Mouse (Mus musculus) forebrain, embryonic 14.5 days (tissue): ENCODE results near the gene 3110040M04Rik. TPM values are rescaled to one million over a fixed set of nuclear protein-coding genes. Genes with fewer than 3 reads are reported as not detected.
A peak's percentile ranks its signal among the peaks of the same experiment; 100 is the strongest.
"Not testable (repeated sequence)": the region's sequence is repeated elsewhere in the genome, so short reads cannot be mapped to it uniquely, and the experiment has no call there.

Source experiments
- ATAC-seq: fragments of 200-750 bp; cut with Nextera tagmentation; 2 replicates; pipeline ENCODE4 v1.8.0; 2017; ENCODE audit warnings: mild to moderate bottlenecking, moderate library complexity
- DNase-seq: peaks from one replicate; pipeline ENCODE4 v3.0.0-alpha.2; 2015; ENCODE audit warnings: low spot score
- H3K27ac ChIP-seq: fragments of 300-500 bp; sonication (generic); 2 replicates; pipeline ENCODE4 v1.5.1; 2014; ENCODE audit warnings: low read depth, mild to moderate bottlenecking, control low read depth, low read length, moderate library complexity
- H3K27me3 ChIP-seq: fragments of 300-500 bp; sonication (generic); replicated peaks from 2 replicates; pipeline ENCODE4 v1.6.1; 2014; ENCODE audit warnings: low read length, control low read depth, mixed read lengths; ENCODE audit not compliant: control insufficient read depth, insufficient read depth
- H3K36me3 ChIP-seq: fragments of 300-500 bp; sonication (generic); 2 replicates; pipeline ENCODE4 v1.6.1; 2014; ENCODE audit warnings: low read length, control low read depth; ENCODE audit not compliant: control insufficient read depth, insufficient read depth
- H3K4me1 ChIP-seq: fragments of 300-500 bp; sonication (generic); 2 replicates; pipeline ENCODE4 v1.6.1; 2014; ENCODE audit warnings: antibody characterized with exemption, low read length, control low read depth; ENCODE audit not compliant: control insufficient read depth, insufficient read depth
- H3K4me2 ChIP-seq: fragments of 300-500 bp; sonication (generic); 2 replicates; pipeline ENCODE4 v1.6.1; 2014; ENCODE audit warnings: mild to moderate bottlenecking, control low read depth, low read length
- H3K4me3 ChIP-seq: fragments of 300-500 bp; sonication (generic); 2 replicates; pipeline ENCODE4 v1.5.1; 2014; ENCODE audit warnings: low read depth, low read length, control low read depth
- H3K9ac ChIP-seq: fragments of 300-500 bp; sonication (generic); 2 replicates; pipeline ENCODE4 v1.6.1; 2014; ENCODE audit warnings: mild to moderate bottlenecking, low read length, control low read depth, moderate library complexity
- H3K9me3 ChIP-seq: fragments of 300-500 bp; sonication (generic); replicated peaks from 2 replicates; pipeline ENCODE4 v1.6.1; 2016; ENCODE audit warnings: low read length, control low read depth, mixed read lengths; ENCODE audit not compliant: control insufficient read depth
- WGBS: fragments of 180-500 bp; shearing (Covaris S2); extraction: QIAGEN DNeasy Blood & Tissue Kit; methylation state at CpG from one replicate; pipeline ENCODE4 v1.1.7; 2014; 5-methylcytosine and 5-hydroxymethylcytosine counted together
- polyA plus RNA-seq: library from polyadenylated mRNA; unstranded; fragments of >200 nt; fragmentation: Nextera tagmentation; extraction: Ambion mirVana; gene quantifications from 2 replicates; pipeline ENCODE4 v1.2.1, GENCODE M21; 2014

3110040M04Rik gene
- polyA plus RNA-seq, result not detected in 2 replicates

DNA sequence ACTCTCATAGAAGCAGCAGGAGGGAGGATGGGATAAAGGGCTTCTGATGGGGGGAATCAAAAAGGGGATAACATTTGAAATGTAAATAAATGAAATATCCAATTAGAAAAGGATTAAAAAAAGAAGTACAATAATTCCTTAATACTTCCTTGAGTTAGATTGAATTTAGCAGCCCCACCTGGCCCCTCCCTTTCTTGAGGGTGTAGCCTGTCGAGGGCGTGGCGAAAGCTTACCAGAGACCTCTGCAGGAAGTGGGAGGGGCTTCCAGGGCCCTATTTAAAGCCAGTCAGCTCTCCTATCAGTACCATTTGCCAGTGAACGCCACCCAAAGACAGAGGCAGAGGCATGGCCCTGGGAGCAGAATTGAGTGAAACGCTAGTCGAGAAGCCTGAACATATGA is at the start of gene 3110040M04Rik:
Gene 3110040M04Rik (plus strand): TSS at position 304 of the 400 bp plus-strand sequence.
- not testable (repeated sequence) for H3K27me3 ChIP-seq, H3K4me2 ChIP-seq, H3K9me3 ChIP-seq, H3K36me3 ChIP-seq, ATAC-seq, H3K4me1 ChIP-seq, H3K4me3 ChIP-seq, H3K9ac ChIP-seq, DNase-seq, H3K27ac ChIP-seq
- no CpG with 5 or more reads among the region's 6 CpGs for WGBS

DNA sequence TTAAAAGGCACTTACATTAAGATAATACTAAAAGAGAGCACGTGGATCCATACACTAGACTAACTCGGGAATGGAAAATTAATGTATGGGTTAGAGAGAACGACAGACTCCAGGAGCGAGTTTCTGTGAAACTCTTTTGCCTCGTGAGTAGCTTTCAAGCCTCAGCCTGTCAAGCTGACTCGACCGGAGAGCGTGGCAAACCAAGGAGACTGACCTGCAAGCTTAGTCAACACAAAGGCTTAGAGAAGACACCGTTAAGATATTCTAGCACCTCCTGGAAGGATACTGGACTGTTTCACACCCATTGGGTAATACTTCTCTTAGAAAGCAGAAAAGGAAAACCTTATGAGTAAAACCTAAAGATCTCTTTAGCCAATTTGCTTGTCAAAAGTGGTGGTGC is 49.8 kb upstream of the 3110040M04Rik start:
- H3K9me3 ChIP-seq, H3K4me3 ChIP-seq, ATAC-seq, H3K27me3 ChIP-seq, H3K27ac ChIP-seq, H3K9ac ChIP-seq, H3K4me1 ChIP-seq, DNase-seq, H3K36me3 ChIP-seq, H3K4me2 ChIP-seq: not testable (repeated sequence)
- 93% methylated on average over 9 of the region's 9 CpGs for WGBS

DNA sequence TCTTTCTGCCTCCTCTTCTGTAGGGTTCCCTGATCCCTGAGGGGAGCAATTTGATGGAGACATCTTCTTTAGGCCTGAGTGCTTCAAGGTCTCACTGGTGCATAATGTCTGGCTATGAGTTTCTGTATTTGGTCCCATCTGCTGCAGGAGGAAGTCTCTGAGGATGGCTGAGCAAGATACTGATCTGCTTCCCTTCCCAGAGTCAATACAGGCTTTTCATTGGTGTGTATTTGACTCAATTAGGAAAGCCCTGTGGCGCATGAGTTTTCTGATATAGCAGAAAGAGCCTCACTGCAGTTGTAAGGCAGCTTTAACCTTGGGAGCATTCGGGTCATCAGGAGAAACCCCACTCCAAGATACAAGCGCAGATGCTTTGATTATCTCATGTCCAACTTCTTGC is 47.8 kb upstream of the 3110040M04Rik start:
- ATAC-seq (no peak), DNase-seq (no peak)
- H3K4me2 ChIP-seq, result no peak overlapping the region
- no peaks in the 10 kb centered on the region for H3K36me3 ChIP-seq
- no peak overlapping the region for H3K9ac ChIP-seq
- 95% methylated on average over 3 of the region's 3 CpGs for WGBS
- H3K9me3 ChIP-seq, result no peaks in the 10 kb centered on the region
- no peak overlapping the region for H3K4me3 ChIP-seq
- H3K27me3 ChIP-seq, result no peaks in the 10 kb centered on the region
- H3K27ac ChIP-seq, result no peak overlapping the region
- H3K4me1 ChIP-seq, result peaks cover 10% of the 10 kb centered on the region; the same call in 1 of the 2 replicates

DNA sequence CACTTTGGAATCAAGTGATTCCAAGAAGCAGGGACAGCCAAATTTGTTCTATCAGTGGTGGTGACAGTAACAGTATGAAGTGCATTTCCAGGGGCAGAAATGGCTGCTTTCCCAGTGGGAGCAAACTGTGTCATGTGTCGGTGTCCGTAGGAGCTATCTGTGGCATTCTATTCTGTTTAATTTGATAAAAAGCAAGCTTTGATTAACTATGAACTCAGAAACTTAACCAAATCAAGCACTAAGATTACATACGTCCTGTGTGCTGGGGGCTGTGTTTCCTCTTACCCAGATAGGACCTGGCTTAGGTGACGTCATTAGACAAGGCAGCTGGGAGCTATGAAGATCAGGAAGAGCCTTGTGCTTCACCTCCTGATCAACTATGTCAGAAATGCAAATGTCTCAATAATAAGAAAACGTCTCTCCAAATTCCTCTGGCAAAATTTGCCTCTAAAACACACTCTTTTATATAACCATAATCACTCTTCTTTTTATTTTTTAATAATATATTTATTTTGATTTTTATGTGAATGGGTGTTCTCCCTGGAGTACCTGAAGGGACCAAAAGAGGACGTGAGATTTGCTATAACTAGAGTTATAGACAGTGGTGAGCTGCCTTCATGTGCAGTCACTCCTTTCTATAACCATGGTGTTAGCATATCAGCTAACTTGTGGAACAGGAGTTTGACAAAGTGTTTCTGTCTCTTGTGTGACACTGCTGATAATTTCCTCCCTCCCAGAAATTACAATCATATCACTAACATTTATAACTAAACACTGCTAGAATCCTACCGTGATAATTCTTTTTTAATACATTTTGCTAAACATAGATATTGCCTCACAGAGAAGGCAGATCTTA is 46.9 kb upstream of the 3110040M04Rik start:
- H3K9me3 ChIP-seq, result no peaks in the 10 kb centered on the region
- no peaks in the 10 kb centered on the region for H3K27me3 ChIP-seq
- DNase-seq (no peak), ATAC-seq (no peak)
- no peak overlapping the region for H3K4me3 ChIP-seq
- no peak overlapping the region for H3K4me2 ChIP-seq
- no peak overlapping the region for H3K27ac ChIP-seq
- peaks cover 10% of the 10 kb centered on the region; the same call in 1 of the 2 replicates for H3K4me1 ChIP-seq
- 65% methylated on average over 7 of the region's 7 CpGs for WGBS
- H3K9ac ChIP-seq, result no peak overlapping the region
- H3K36me3 ChIP-seq, result no peaks in the 10 kb centered on the region

DNA sequence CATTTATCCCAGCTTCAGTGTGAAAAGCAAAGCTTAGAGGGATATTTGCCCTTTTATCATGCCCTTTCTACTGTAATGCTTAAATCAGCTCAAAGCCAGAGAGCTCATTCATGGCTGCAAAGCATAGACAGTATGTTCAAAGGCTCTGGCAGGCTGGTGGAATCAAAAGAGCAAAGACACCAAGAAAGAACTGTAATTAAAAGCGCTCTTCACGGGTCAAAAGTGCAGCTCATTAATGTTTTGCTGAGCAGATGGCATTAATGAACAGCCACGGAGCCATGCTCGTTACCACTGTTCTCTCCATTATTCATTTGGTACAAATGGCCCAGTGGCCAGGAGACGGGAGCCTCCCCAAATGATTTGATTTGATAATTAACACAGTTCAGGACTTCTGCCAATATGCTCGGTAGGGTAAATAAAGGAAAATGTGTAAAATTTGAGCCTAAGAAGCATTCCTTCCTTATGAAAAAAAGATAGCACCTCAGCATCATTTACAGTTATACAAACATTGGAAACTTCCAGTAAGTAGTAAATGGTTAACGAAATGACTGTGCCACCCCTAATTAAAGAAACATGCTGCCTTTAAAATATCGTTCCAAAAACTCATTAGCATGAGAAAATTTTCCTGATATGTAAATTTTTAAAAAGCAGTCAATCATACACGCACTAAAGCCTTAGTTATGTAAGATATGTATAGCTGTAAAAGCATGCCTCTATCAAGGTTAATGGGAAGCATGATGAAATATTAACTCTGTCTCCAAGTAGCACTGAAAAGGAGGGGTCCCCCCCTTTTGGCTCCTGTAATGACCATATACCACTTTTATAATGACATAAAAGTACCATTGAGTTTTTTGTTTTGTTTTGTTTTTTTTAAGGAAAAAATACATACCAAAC is 45.7 kb upstream of the 3110040M04Rik start:
- no peaks in the 10 kb centered on the region for H3K27me3 ChIP-seq
- peaks cover 10% of the 10 kb centered on the region; the same call in 1 of the 2 replicates for H3K4me1 ChIP-seq
- no peaks in the 10 kb centered on the region for H3K9me3 ChIP-seq
- H3K36me3 ChIP-seq, result no peaks in the 10 kb centered on the region
- WGBS, result 7% methylated on average over 9 of the region's 9 CpGs
- 0 out of 2 replicates have a peak overlapping the region, but pooled peaks have one; percentile 3 for H3K4me2 ChIP-seq
- ATAC-seq (peak; percentile 92), DNase-seq (peak; percentile 93)
- H3K4me3 ChIP-seq, result no peak overlapping the region
- no peak overlapping the region for H3K9ac ChIP-seq
- H3K27ac ChIP-seq, result no peak overlapping the region; the same call in 1 of the 2 replicates

DNA sequence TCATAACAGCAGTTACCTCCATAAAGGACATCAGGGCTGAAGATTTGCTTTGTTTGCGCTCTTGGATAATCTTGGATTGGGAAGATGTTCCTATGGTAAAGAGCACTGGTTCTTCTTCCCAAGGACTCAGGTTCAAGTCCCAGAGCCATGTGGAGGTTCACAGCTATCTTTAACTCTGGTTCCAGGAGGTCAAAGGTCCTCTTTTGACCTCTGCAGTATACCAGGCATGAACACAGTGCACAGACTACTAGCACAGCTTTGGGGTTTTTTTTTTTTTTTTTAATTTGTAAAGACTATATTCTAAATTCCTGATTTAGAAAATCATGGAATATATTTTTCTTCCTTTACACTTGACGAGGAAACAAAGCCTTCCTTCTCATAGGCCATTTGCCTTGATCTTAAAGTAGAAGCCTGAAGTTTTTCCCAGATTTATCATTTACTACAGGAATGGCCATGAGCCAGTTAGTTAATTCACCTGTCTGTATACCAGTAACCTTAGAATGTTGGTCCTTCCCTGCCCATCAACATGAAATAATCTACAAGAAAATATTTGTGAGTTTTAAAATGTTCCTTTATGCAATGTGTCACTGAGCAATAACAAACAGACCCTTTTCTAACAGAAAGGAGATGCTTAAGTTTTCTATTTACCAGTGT is 44.9 kb upstream of the 3110040M04Rik start:
- Histone ChIP-seq H3K36me3 (no peaks in the 10 kb centered on the region), H3K9ac (no peak overlapping the region), H3K9me3 (no peaks in the 10 kb centered on the region), H3K4me3 (no peak overlapping the region), H3K27me3 (no peaks in the 10 kb centered on the region), H3K4me2 (no peak overlapping the region), H3K4me1 (peaks cover 10% of the 10 kb centered on the region; the same call in 1 of the 2 replicates), H3K27ac (no peak overlapping the region)
- 79% methylated on average over 2 of the region's 2 CpGs for WGBS
- no peak for ATAC-seq
- no peak for DNase-seq

DNA sequence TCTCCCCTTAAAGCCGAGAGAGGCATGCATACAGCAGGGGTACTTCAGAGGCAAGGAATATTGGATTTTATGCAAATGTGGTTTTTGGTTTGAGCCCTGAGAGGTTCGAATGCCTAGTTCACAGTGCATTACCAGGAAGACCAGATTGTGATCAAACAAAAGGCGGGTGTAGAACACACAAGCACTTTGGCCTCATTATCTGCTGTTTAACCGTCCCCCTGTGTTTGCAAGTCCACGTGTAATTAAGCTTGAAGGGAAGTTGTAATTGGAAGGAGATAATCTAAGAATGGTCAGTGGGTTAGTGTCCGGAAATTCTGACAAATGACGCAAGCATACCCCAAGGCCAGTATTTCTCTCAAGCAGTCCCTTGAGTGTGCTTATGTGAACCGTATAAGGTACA is 37.9 kb upstream of the 3110040M04Rik start:
- H3K27me3 ChIP-seq, result no peaks in the 10 kb centered on the region
- ATAC-seq (no peak), DNase-seq (no peak)
- H3K4me2 ChIP-seq, result no peak overlapping the region
- no peaks in the 10 kb centered on the region for H3K9me3 ChIP-seq
- H3K4me3 ChIP-seq, result no peak overlapping the region
- no peaks in the 10 kb centered on the region for H3K36me3 ChIP-seq
- peaks cover 16% of the 10 kb centered on the region for H3K4me1 ChIP-seq
- no peak overlapping the region for H3K27ac ChIP-seq
- H3K9ac ChIP-seq, result no peak overlapping the region
- WGBS, result 11% methylated on average over 8 of the region's 8 CpGs

DNA sequence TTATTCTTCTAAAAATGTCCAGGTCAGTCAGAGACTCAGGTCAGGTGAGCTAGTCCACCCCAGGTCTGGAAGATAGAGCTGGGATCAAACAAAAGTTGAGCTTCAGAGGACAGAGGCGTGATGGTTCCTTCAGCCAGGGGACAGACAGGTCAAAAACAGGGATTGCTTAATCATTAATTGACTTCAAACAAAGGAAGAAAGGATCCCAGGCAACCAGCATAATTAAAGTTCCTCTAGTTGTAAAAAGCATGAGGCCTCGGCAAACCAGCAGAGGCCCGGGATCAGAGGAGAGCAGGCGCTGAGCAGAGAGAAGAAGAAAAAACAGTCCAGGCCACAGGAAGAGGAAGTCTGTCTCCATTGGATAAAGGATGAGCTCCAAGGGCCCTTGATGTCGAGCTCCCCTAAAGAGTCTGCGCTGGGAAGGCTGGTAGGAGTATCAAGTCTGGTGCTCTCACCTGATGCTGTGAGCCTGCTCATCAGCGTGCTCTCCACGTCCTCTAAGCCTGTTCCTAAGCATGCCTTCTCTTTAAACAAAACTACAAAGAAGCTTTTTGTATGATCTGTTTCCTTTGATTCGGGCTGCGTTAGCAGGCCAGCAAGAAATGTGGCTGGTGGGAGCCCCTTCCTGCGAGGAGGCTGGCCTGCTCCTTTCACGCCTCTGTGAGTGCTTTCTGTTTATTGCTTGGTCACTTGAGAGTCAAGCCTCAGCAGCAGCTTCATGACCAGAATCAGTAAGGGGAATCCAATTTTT is 36.4 kb upstream of the 3110040M04Rik start:
- Histone ChIP-seq H3K27me3 (no peaks in the 10 kb centered on the region), H3K9me3 (no peaks in the 10 kb centered on the region), H3K4me3 (no peak overlapping the region), H3K4me2 (0 out of 2 replicates have a peak overlapping the region, but pooled peaks have one; percentile 9), H3K9ac (no peak overlapping the region), H3K36me3 (no peaks in the 10 kb centered on the region), H3K27ac (peak overlapping the region; percentile 27; the same call in 1 of the 2 replicates), H3K4me1 (peaks cover 21% of the 10 kb centered on the region)
- 2% methylated on average over 12 of the region's 12 CpGs for WGBS
- ATAC-seq (peak; percentile 74), DNase-seq (peak; percentile 68)
